Mouse (Mus musculus) limb, embryonic 15.5 days (tissue): Measurements from ENCODE around the gene Pld4. TPM values are rescaled to one million over a fixed set of nuclear protein-coding genes. Genes with fewer than 3 reads are reported as not detected.

Experiments used
- ATAC-seq: fragments of 200-750 bp; cut with Nextera tagmentation; 2 replicates; pipeline ENCODE4 v1.8.0; 2017; ENCODE audit warnings: low read depth, moderate TSS enrichment; ENCODE audit not compliant: insufficient number of reproducible peaks, low FRiP score, low TSS enrichment
- H3K27ac ChIP-seq: fragments of 300-500 bp; sonication (generic); 2 replicates; pipeline ENCODE4 v1.5.1; 2015; ENCODE audit warnings: moderate library complexity, mild to moderate bottlenecking, inconsistent platforms
- H3K27me3 ChIP-seq: fragments of 300-500 bp; sonication (generic); 2 replicates; pipeline ENCODE4 v1.6.1; 2015; ENCODE audit warnings: inconsistent platforms
- H3K36me3 ChIP-seq: fragments of 300-500 bp; sonication (generic); 2 replicates; pipeline ENCODE4 v1.6.1; 2015; ENCODE audit warnings: inconsistent platforms
- H3K4me1 ChIP-seq: fragments of 300-500 bp; sonication (generic); 2 replicates; pipeline ENCODE4 v1.6.1; 2015; ENCODE audit warnings: inconsistent platforms
- H3K4me2 ChIP-seq: fragments of 300-500 bp; sonication (generic); 2 replicates; pipeline ENCODE4 v1.6.1; 2015; ENCODE audit warnings: mild to moderate bottlenecking, inconsistent platforms
- H3K4me3 ChIP-seq: fragments of 300-500 bp; sonication (generic); 2 replicates; pipeline ENCODE4 v1.5.1; 2015; ENCODE audit warnings: mild to moderate bottlenecking, inconsistent platforms
- H3K9ac ChIP-seq: fragments of 300-500 bp; sonication (generic); 2 replicates; pipeline ENCODE4 v1.6.1; 2015; ENCODE audit warnings: inconsistent platforms
- H3K9me3 ChIP-seq: fragments of 300-500 bp; sonication (generic); 2 replicates; pipeline ENCODE4 v1.6.1; 2016; ENCODE audit warnings: inconsistent platforms
- WGBS: fragments of 180-500 bp; shearing (Covaris S2); methylation state at CpG from one replicate; pipeline ENCODE4 v1.1.7; 2015; 5-methylcytosine and 5-hydroxymethylcytosine counted together
- polyA plus RNA-seq: library from polyadenylated mRNA; unstranded; fragments of >200 nt; fragmentation: Nextera tagmentation; extraction: Ambion mirVana; gene quantifications from 2 replicates; pipeline ENCODE4 v1.2.1, GENCODE M21; 2015

The Pld4 gene
- polyA plus RNA-seq, 1 experiment from 2014 or later = 13.1 TPM

- ATAC-seq = no peak
- no peak overlapping the region for H3K4me3 ChIP-seq
Measured at GRCm38 (mm10) chr12:112724077-112724805, 36.2 kb upstream of the Pld4 start.

GRCm38 (mm10) chr12:112727801-112728200, 32.7 kb upstream of the Pld4 start:
- 76% methylated on average over 8 of the region's 8 CpGs for WGBS
- Histone ChIP-seq H3K4me3 (no peak overlapping the region), H3K36me3 (peaks cover 58% of the 10 kb centered on the region), H3K27ac (no peak overlapping the region), H3K4me2 (no peak overlapping the region), H3K9me3 (no peaks in the 10 kb centered on the region), H3K4me1 (peaks cover 40% of the 10 kb centered on the region), H3K27me3 (no peaks in the 10 kb centered on the region), H3K9ac (no peak overlapping the region)
- ATAC-seq = no peak

More at GRCm38 (mm10) chr12:112724077-112724805, 36.2 kb upstream of the Pld4 start:
- Histone ChIP-seq H3K4me1 (peaks cover 51% of the 10 kb centered on the region), H3K27me3 (no peaks in the 10 kb centered on the region), H3K36me3 (peaks cover 24% of the 10 kb centered on the region), H3K9me3 (no peaks in the 10 kb centered on the region), H3K4me2 (no peak overlapping the region), H3K27ac (no peak overlapping the region), H3K9ac (no peak overlapping the region)
- WGBS = 74% methylated on average over 11 of the region's 11 CpGs

DNA sequence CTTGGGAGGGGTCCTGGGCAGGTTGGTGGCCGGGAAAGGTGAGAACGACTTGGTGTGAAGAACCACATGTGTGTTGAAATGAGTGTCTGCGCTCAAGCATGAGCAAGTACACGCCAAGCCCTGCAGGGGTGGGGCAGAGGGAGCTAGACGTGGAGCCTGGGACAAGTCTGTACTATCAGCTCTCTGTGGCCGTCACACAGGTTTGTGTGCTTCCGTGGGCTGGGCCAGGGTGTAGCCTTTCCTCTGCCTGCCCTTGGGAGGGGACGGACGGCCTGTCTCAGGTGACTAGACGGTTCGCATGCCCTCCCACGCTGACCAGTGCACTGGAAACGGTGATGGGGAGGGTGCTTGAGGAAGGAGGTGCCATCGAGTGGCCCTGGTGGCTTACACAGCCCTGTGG, 29.6 kb upstream of the Pld4 start:
- no peak for ATAC-seq
- Histone ChIP-seq H3K27me3 (no peaks in the 10 kb centered on the region), H3K4me1 (peaks cover 18% of the 10 kb centered on the region), H3K36me3 (peaks cover 79% of the 10 kb centered on the region), H3K27ac (peak overlapping the region; percentile 47; the same call in 1 of the 2 replicates), H3K4me3 (no peak overlapping the region), H3K9me3 (no peaks in the 10 kb centered on the region), H3K4me2 (no peak overlapping the region), H3K9ac (no peak overlapping the region)
- 76% methylated on average over 14 of the region's 14 CpGs for WGBS

GRCm38 (mm10) chr12:112732591-112732990, 27.9 kb upstream of the Pld4 start:
- Histone ChIP-seq H3K4me3 (no peak overlapping the region), H3K27me3 (no peaks in the 10 kb centered on the region), H3K9ac (no peak overlapping the region), H3K4me2 (no peak overlapping the region), H3K4me1 (peaks cover 10% of the 10 kb centered on the region), H3K27ac (no peak overlapping the region), H3K9me3 (no peaks in the 10 kb centered on the region), H3K36me3 (peaks cover 88% of the 10 kb centered on the region)
- ATAC-seq = no peak
- WGBS = 67% methylated on average over 10 of the region's 10 CpGs

- Histone ChIP-seq H3K9me3 (no peaks in the 10 kb centered on the region), H3K9ac (no peak overlapping the region), H3K4me1 (peaks cover 3% of the 10 kb centered on the region; the same call in 1 of the 2 replicates), H3K4me3 (no peak overlapping the region), H3K36me3 (peaks cover 98% of the 10 kb centered on the region), H3K4me2 (no peak overlapping the region), H3K27ac (no peak overlapping the region), H3K27me3 (no peaks in the 10 kb centered on the region)
- ATAC-seq = no peak
- 65% methylated on average over 2 of the region's 2 CpGs for WGBS
Measured at GRCm38 (mm10) chr12:112734108-112734820, 26.2 kb upstream of the Pld4 start.

DNA sequence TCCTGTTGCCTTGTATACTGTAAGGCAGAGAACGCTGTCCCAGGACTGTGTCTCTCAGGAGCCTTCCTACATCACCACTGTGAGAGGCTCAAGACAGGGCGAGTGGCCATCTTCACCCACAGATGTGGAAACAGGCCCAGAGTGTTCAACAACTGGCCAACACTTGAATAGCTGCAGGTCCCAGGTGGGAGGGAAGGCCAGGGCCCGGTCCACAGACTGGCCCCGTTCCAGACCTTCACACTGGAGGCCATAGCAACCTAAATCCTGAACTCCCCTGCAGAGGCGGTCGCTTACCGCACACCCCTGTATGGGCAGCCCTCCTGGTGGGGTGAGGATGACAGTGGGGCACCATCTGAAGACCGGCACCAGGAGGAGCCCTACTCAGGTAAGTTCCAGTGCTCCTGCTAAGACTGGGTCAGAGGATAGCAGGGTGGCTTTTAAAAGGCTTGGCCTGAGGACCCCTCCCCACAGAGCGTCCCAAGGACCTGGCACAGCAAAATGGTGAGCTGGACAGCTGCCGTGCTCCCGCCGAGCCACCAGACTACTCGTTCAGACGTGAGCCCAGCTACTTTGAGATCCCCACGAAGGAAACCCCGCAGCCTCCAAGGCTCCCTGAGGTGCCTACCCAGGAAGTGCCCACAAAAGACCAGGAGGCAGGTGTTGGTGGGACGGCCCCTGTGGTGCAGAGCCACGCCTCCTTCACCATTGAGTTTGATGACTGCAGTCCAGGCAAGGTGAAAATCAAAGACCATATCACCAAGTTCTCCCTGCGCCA, 25.4 kb upstream of the Pld4 start:
- Histone ChIP-seq H3K4me3 (no peak overlapping the region), H3K4me1 (peaks cover 3% of the 10 kb centered on the region; the same call in 1 of the 2 replicates), H3K9ac (no peak overlapping the region), H3K4me2 (no peak overlapping the region), H3K27me3 (no peaks in the 10 kb centered on the region), H3K36me3 (peaks cover 99% of the 10 kb centered on the region), H3K9me3 (no peaks in the 10 kb centered on the region), H3K27ac (no peak overlapping the region)
- WGBS = 85% methylated on average over 19 of the region's 19 CpGs
- ATAC-seq = no peak

DNA sequence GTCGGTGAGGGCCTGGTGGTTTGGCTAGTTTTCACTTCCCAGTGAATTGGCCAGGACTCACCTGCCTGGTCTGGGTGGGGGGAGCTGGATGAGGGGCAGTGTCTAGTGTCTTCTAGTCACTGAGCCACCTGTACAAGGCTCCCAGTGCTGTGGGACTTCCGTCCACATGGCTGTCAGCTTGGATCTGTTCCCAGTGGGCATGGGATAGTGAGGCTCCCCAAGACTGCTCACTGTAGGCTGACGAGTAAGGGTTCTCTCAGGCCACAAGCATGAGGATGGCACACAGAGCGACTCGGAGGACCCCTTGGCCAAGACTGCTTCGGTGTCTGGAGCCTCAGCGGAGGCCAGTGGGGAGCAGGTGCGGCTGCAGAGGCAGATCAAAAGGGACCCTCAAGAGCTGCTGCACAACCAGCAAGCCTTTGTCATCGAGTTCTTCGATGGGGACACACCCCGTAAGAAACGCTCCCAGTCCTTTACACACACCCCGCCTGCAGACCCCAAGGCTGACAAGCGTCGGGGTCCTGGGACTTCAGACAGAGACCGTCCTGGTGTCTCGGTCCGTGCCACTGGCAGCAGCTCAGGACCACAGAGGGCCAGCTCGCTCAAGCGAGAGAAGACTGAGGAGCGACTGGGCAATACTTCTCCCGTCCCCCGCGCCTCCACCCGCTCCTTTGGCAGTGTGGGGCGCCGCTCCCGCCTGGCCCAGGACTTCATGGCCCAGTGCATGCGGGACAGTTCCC, 24.4 kb upstream of the Pld4 start:
- no peak overlapping the region for H3K9ac ChIP-seq
- no peak overlapping the region for H3K4me3 ChIP-seq
- peaks cover 99% of the 10 kb centered on the region for H3K36me3 ChIP-seq
- H3K27me3 ChIP-seq = no peaks in the 10 kb centered on the region
- no peak for ATAC-seq
- H3K9me3 ChIP-seq = no peaks in the 10 kb centered on the region
- H3K27ac ChIP-seq = no peak overlapping the region
- WGBS = 90% methylated on average over 29 of the region's 29 CpGs
- no peaks in the 10 kb centered on the region; the same call in 1 of the 2 replicates for H3K4me1 ChIP-seq
- H3K4me2 ChIP-seq = no peak overlapping the region

- no peak for ATAC-seq
- Histone ChIP-seq H3K27me3 (no peaks in the 10 kb centered on the region), H3K36me3 (peaks cover 95% of the 10 kb centered on the region), H3K9ac (no peak overlapping the region), H3K9me3 (no peaks in the 10 kb centered on the region), H3K4me1 (no peaks in the 10 kb centered on the region), H3K4me3 (no peak overlapping the region), H3K4me2 (no peak overlapping the region), H3K27ac (no peak overlapping the region)
- WGBS = 86% methylated on average over 10 of the region's 10 CpGs
Measured at GRCm38 (mm10) chr12:112736636-112736925, 23.9 kb upstream of the Pld4 start.

- no peaks in the 10 kb centered on the region for H3K9me3 ChIP-seq
- no peak overlapping the region for H3K27ac ChIP-seq
- no peaks in the 10 kb centered on the region for H3K4me1 ChIP-seq
- H3K36me3 ChIP-seq = peaks cover 90% of the 10 kb centered on the region
- ATAC-seq = no peak
- H3K9ac ChIP-seq = no peak overlapping the region
- no peak overlapping the region for H3K4me3 ChIP-seq
- no peak overlapping the region for H3K4me2 ChIP-seq
- no peaks in the 10 kb centered on the region for H3K27me3 ChIP-seq
- 88% methylated on average over 7 of the region's 7 CpGs for WGBS
Measured at GRCm38 (mm10) chr12:112737081-112737480, 23.4 kb upstream of the Pld4 start.

DNA sequence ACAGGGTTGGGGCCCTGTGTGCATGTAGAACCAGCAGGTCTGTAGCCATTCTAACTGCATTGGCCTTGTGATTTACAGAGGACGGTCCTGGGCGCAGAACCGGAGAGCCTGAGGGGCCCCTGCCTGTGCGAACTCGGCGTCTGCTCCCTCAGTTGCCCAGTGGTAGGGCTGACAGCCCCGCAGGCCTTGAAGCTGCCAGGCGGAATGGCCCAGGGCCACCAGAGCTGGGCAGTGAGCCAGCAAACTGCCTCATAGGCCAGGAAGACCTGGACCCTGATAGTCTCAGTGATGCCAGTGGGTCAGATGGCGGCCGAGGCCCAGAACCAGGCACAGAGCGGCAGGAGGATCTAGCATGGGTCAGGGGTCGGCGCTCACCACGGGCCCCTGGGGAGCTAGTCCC, 22.7 kb upstream of the Pld4 start:
- ATAC-seq = no peak
- no peaks in the 10 kb centered on the region for H3K9me3 ChIP-seq
- WGBS = 91% methylated on average over 14 of the region's 14 CpGs
- no peak overlapping the region for H3K9ac ChIP-seq
- H3K36me3 ChIP-seq = peaks cover 83% of the 10 kb centered on the region
- no peak overlapping the region for H3K4me3 ChIP-seq
- H3K27ac ChIP-seq = no peak overlapping the region
- peaks cover 4% of the 10 kb centered on the region; the same call in 1 of the 2 replicates for H3K4me1 ChIP-seq
- no peak overlapping the region for H3K4me2 ChIP-seq
- H3K27me3 ChIP-seq = no peaks in the 10 kb centered on the region

DNA sequence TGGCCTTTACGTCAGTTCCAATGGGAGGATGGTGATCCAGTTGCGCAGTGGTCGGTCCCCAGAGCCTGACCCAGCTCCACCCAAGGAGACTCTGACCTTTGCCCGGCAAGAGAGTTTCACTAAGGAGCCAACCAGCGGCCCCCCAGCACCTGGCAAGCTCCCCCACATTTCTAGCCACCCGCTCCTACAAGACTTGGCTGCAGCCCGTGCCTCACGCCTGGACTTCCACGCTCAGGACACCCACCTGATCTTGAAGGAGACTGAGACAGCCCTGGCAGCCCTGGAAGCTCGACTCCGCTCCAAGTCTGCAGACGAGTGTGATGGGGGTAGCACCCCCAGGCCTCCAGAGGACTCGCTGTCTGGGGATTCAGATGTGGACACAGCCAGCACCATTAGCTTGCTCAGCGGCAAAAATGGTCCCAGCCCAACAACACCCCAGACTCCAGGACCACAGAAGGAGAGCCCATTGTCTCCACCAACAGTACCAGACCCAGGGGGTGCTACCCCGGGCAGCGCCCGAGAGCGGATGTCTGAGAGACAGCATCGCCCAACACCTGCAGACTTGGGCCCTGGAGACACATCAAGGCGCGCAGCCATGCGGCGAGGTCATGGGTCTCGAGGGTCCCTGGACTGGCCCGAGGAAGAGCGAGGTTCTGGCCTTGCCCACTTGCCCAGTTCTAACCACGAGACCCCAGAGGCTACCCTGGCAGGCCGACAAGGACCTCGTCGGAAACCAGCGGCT, 22.0 kb upstream of the Pld4 start:
- 91% methylated on average over 31 of the region's 31 CpGs for WGBS
- Histone ChIP-seq H3K9me3 (no peaks in the 10 kb centered on the region), H3K27ac (no peak overlapping the region), H3K4me1 (peaks cover 9% of the 10 kb centered on the region), H3K4me2 (no peak overlapping the region), H3K4me3 (no peak overlapping the region), H3K36me3 (peaks cover 78% of the 10 kb centered on the region), H3K9ac (no peak overlapping the region), H3K27me3 (no peaks in the 10 kb centered on the region)
- ATAC-seq = no peak
